Mouse (Mus musculus) liver, embryonic 12.5 days (tissue): ENCODE results near the gene Casp2. TPM values are rescaled to one million over a fixed set of nuclear protein-coding genes. Genes with fewer than 3 reads are reported as not detected.

Source experiments
- ATAC-seq: fragments of 200-750 bp; cut with Nextera tagmentation; 2 replicates; pipeline ENCODE4 v1.8.0; 2017; ENCODE audit warnings: moderate number of reproducible peaks, mild to moderate bottlenecking, moderate library complexity
- H3K27ac ChIP-seq: fragments of 300-500 bp; sonication (generic); 2 replicates; pipeline ENCODE4 v1.5.1; 2016; ENCODE audit warnings: mild to moderate bottlenecking
- H3K27me3 ChIP-seq: fragments of 300-500 bp; sonication (generic); replicated peaks from 2 replicates; pipeline ENCODE4 v1.6.1; 2016; ENCODE audit warnings: mild to moderate bottlenecking, moderate library complexity
- H3K36me3 ChIP-seq: fragments of 300-500 bp; sonication (generic); 2 replicates; pipeline ENCODE4 v1.6.1; 2016; ENCODE audit warnings: mild to moderate bottlenecking, moderate library complexity
- H3K4me1 ChIP-seq: fragments of 300-500 bp; sonication (generic); 2 replicates; pipeline ENCODE4 v1.6.1; 2016
- H3K4me2 ChIP-seq: fragments of 300-500 bp; sonication (generic); 2 replicates; pipeline ENCODE4 v1.6.1; 2016; ENCODE audit warnings: mild to moderate bottlenecking, moderate library complexity
- H3K4me3 ChIP-seq: fragments of 300-500 bp; sonication (generic); 2 replicates; pipeline ENCODE4 v1.5.1; 2016; ENCODE audit warnings: mild to moderate bottlenecking, moderate library complexity
- H3K9ac ChIP-seq: fragments of 300-500 bp; sonication (generic); 2 replicates; pipeline ENCODE4 v1.6.1; 2016; ENCODE audit warnings: mild to moderate bottlenecking, moderate library complexity
- H3K9me3 ChIP-seq: fragments of 300-500 bp; sonication (generic); replicated peaks from 2 replicates; pipeline ENCODE4 v1.6.1; 2016; ENCODE audit warnings: mild to moderate bottlenecking, moderate library complexity
- WGBS: fragments of 180-500 bp; shearing (Covaris S2); methylation state at CpG from one replicate; pipeline ENCODE4 v1.1.7; 2016; ENCODE audit not compliant: insufficient replicate concordance; 5-methylcytosine and 5-hydroxymethylcytosine counted together
- polyA plus RNA-seq: library from polyadenylated mRNA; unstranded; fragments of >200 nt; fragmentation: Nextera tagmentation; extraction: Ambion mirVana; gene quantifications from 2 replicates; pipeline ENCODE4 v1.2.1, GENCODE M21; 2016

The Casp2 gene
- polyA plus RNA-seq = 34.4 and 36.0 TPM in 2 replicates

DNA sequence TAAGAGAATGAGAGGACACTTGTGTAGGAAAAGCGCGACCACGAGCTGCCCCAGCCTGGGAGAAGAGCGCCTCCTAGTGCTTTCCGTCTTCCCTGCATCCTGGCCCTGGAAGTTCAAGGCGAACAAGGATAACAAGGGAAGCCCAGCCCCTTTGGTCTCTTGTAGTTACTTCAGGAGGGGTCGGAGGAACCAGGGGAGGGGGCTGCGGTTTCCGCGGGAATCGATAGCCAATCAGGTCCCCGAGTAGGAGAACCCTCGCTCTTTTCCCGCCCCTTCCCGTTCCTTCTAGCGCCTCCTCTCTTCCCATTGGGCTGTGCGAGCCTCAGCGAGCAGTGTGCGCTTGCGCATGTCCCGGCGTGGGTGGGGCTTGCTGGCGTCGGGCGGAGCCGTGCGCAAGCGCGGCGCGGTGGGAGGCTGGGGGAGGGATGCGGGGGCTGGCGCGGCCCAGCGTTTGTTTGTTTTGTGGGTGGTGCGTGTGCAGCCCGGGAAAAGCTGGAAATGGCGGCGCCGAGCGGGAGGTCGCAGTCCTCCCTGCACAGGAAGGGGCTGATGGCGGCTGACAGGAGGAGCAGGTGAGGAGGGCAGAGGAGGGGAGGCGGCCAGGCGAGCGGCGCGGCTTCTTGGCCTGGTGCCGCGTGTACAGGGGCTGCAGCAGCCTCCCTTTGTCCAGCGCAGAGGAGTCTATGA lies at the start of gene Casp2:
Gene Casp2, plus strand, starts transcription at position 360 of the 687 bp plus-strand sequence.
- Histone ChIP-seq H3K9ac (peak within 1 kb of the TSS; percentile 93), H3K4me1 (peaks cover 35% of the 10 kb centered on the region), H3K36me3 (peaks cover 27% of the 10 kb centered on the region), H3K27me3 (peaks cover 13% of the 10 kb centered on the region; the same call in 1 of the 2 replicates), H3K4me3 (peak within 1 kb of the TSS; percentile 82), H3K27ac (peak within 1 kb of the TSS; percentile 90), H3K9me3 (no peaks in the 10 kb centered on the region), H3K4me2 (peak within 1 kb of the TSS; percentile 89)
- ATAC-seq = peak; percentile 98
- under 1% methylated on average over 49 of the region's 51 CpGs for WGBS

DNA sequence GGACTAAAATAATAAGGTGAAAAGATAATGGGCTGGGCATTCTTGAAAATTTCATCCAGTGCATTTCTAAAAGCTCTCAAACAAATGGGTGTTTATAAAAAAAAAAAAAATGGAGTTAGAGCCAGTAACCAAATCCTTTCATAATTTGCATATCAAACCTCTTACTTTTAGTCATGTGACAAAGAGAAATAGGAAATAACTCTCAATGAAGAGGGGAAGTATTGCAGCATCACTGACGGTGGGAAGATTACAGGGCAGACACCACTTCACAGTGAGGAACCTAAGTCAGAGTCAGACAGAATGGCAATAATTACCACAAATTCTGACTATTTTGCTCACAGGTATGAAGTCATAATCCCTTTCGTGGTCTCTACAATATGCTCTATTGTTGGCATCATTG lies 49.8 kb upstream of the Casp2 start, which contains the start of gene Tas2r144:
Gene Tas2r144, plus strand, starts transcription at position 301 of the 400 bp plus-strand sequence.
- Histone ChIP-seq H3K4me2 (no peak within 1 kb of the TSS), H3K9me3 (no peaks in the 10 kb centered on the region), H3K4me3 (no peak within 1 kb of the TSS), H3K9ac (no peak within 1 kb of the TSS), H3K36me3 (no peaks in the 10 kb centered on the region), H3K27me3 (no peaks in the 10 kb centered on the region), H3K27ac (no peak within 1 kb of the TSS), H3K4me1 (no peaks in the 10 kb centered on the region)
- no peak for ATAC-seq
- 50% methylated on average over 2 of the region's 2 CpGs for WGBS

DNA sequence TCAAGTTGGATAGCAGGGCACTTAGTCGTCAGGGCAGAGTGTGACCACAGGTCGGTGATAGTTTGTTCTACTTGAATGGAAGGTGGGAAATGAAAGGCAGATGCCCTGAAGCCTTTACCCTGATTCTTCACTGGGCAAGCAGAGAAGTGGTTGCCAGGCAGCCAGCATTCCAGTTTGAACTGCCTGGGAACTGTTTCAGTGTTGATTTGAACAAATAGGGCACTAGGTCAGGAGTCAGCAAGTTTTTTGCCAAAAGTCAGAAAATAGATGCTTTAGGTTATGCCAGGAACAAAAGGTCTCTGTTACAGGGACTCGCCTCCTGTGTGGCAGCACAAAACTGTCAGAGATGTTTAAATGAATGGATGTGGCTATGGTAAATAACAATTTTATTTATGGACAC lies 42.5 kb upstream of the Casp2 start:
- Histone ChIP-seq H3K36me3 (no peaks in the 10 kb centered on the region), H3K4me2 (no peak overlapping the region), H3K9me3 (no peaks in the 10 kb centered on the region), H3K9ac (no peak overlapping the region), H3K4me3 (no peak overlapping the region), H3K27me3 (peaks cover 10% of the 10 kb centered on the region; the same call in 1 of the 2 replicates), H3K4me1 (no peaks in the 10 kb centered on the region), H3K27ac (no peak overlapping the region)
- no peak for ATAC-seq
- WGBS = 62% methylated on average over 3 of the region's 3 CpGs

DNA sequence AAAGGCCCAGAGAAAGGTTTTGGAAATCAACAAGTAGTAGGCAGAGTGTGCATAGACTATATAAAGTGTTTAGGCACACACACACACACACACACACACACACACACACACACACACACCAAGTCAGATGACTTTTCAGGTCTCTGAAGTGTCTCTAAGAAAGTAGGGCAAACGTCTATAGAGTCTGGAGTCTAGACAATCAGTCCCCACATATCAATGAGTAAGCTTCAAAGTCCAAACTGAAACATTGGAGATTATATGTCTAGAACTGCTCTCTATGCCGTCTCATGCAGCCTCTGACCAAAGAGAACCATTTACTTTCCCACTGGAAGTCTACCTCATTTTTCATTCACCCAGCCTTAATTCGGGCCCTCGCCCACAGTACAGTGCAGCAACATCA lies 39.7 kb upstream of the Casp2 start:
- H3K4me2 ChIP-seq = no peak overlapping the region
- H3K36me3 ChIP-seq = no peaks in the 10 kb centered on the region
- no peak overlapping the region for H3K9ac ChIP-seq
- 59% methylated on average over 4 of the region's 4 CpGs for WGBS
- ATAC-seq = no peak
- peaks cover 10% of the 10 kb centered on the region; the same call in 1 of the 2 replicates for H3K27me3 ChIP-seq
- no peak overlapping the region for H3K27ac ChIP-seq
- H3K9me3 ChIP-seq = no peaks in the 10 kb centered on the region
- no peak overlapping the region for H3K4me3 ChIP-seq
- no peaks in the 10 kb centered on the region for H3K4me1 ChIP-seq

DNA sequence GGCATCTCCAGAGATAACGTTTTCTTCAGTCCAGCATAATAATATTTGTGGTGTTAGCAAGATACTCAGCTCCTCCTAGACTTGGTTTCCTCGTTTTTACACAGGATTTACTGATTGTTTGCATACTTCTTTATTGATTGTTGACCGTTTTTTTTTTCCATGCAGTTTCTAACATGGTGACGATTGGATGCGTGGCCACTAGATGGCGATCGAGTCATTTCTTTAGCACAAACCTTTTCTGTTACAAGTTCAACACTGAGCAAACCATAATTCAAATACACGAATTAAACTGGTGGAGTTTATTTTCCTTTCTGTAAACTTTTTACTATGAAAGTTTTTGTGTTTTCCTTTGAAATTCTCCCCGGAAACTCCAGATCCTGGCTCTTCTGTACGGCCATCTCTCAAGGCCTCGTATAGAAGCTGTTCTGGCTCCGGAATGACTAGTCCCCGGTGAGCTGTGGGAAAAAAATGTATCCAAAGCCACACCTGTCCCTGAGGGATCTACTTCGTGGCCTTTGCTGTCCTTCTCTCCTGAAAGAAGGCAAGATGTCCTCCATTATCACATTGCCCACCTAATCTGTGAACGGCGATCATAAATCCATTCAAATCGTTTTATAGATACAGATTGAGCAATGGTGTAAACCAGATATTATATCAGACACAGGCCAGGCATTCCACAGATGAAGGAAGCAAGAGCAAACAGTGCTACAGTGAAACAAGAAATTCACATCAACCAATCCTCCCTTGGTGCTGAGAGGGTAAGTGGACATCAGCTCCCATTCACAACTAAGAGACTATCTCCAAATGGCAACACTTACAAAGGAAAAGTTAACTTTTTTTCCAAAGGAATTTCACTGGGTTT lies 37.3 kb upstream of the Casp2 start:
- Histone ChIP-seq H3K4me3 (no peak overlapping the region), H3K27ac (no peak overlapping the region), H3K9ac (no peak overlapping the region), H3K9me3 (no peaks in the 10 kb centered on the region), H3K36me3 (no peaks in the 10 kb centered on the region), H3K4me1 (no peaks in the 10 kb centered on the region), H3K4me2 (no peak overlapping the region), H3K27me3 (peaks cover 10% of the 10 kb centered on the region; the same call in 1 of the 2 replicates)
- WGBS = 29% methylated on average over 17 of the region's 17 CpGs
- ATAC-seq = no peak

DNA sequence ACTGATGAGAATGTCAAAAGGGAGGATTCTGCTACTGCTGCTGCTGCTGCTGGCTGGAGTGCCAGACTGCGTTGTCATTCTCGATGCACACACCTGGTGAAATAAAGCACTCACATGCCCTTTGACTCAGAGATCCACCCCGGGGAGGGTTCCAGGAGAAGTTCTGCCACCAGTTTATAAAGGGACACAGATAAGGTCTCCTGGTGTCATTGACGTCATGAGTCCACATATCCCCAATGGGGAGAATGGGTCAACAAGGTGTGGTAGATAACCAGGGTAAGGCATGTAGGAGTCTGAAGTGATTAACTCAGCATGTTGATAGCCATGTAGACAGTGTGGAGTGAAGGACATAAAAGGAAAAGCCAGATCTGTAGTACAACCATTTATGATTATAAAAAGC lies 35.2 kb upstream of the Casp2 start:
- H3K27ac ChIP-seq = no peak overlapping the region
- H3K27me3 ChIP-seq = peaks cover 10% of the 10 kb centered on the region; the same call in 1 of the 2 replicates
- no peak for ATAC-seq

DNA sequence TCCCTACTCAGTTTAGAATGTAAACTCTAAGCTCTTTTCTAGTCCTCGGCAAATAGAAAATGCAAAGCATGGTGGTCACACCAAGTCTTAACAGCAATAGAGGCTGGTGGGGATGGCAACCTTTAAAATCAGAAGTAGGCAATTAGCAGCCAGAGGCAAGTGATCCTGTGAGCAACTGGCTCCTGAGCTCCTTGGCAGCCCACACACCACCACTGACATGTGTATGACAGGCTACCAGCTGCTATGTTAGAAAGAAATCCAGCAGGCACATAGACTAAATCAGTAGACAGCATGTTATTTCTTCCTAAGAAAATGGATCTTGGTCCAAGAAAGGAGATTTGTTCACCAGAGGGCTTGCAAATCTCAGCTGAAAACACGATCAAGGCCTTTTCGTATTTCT lies 33.6 kb upstream of the Casp2 start:
- ATAC-seq = no peak

More for the DNA sequence above, 35.2 kb upstream of the Casp2 start:
- no peak overlapping the region for H3K4me2 ChIP-seq
- H3K4me1 ChIP-seq = no peaks in the 10 kb centered on the region
- no peaks in the 10 kb centered on the region for H3K9me3 ChIP-seq
- H3K4me3 ChIP-seq = no peak overlapping the region
- no peak overlapping the region for H3K9ac ChIP-seq
- WGBS = 62% methylated on average over 4 of the region's 4 CpGs
- no peaks in the 10 kb centered on the region for H3K36me3 ChIP-seq

DNA sequence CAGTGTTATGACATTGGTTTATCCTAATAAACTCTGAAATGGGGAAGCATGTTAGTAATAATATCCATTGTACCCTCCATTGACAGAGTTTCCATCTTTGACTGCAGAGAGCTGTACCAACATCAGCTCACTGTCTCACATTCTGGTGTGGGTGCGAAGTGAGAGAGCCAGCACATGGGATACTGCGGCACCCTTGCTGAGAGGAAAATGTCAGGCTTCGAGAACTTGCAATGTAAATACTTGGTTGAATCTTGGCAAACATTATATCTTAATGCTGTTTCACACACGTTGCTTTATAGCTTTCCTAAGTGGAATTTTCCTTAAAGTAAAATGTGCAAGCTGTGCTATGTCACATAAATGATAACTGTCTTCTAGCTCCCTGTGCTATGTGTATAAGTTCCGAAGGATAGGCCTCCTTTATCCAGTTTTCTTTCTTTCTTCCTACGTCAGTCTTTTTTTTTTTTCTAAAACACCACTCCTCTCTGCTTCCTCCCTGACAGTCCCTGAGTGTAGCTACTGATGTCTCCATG lies 27.4 kb upstream of the Casp2 start:
- Histone ChIP-seq H3K4me3 (no peak overlapping the region), H3K27me3 (no peaks in the 10 kb centered on the region), H3K27ac (no peak overlapping the region), H3K9me3 (no peaks in the 10 kb centered on the region), H3K4me2 (no peak overlapping the region), H3K36me3 (no peaks in the 10 kb centered on the region), H3K9ac (no peak overlapping the region), H3K4me1 (no peaks in the 10 kb centered on the region)
- WGBS = 61% methylated on average over 6 of the region's 6 CpGs
- ATAC-seq = no peak

More for the DNA sequence above, 33.6 kb upstream of the Casp2 start:
- Histone ChIP-seq H3K27ac (no peak overlapping the region), H3K4me1 (no peaks in the 10 kb centered on the region), H3K36me3 (no peaks in the 10 kb centered on the region), H3K4me2 (no peak overlapping the region), H3K27me3 (no peaks in the 10 kb centered on the region), H3K9me3 (no peaks in the 10 kb centered on the region), H3K9ac (no peak overlapping the region), H3K4me3 (no peak overlapping the region)
- WGBS = 72% methylated on average over 3 of the region's 3 CpGs

DNA sequence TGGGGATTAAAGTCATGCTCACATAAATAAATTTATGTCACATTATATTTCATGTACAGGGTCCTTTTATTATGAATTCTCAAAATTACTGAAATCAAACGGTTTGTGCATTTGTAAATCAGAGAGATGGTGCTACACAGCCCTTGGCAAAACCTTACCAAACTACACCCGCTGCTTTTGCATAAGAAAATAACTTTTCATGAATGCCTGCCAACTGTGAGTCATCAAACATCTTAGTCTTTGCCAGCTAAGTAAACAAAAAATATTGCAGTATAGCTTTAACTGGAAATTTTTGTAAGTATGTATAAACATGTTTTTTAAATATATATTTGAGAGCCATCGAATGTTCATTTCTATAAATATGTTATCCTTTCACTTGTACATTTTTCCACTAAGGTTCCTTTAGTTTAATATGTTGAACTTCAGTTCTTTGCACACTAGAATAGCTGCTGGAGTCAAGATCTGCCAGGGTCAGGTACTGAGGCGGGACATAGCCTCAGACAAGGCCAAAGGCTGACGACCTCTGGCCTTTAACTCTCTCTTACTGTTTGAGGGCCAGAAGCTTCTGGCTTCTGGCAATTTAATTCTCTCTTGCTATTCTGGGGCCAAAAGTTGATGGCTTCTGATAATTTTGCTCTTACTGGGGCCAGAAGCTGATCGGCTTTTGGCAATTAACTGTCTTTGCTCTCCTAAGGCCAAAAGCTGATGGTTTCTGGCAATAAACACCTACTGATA lies 23.3 kb upstream of the Casp2 start:
- Histone ChIP-seq H3K36me3 (no peaks in the 10 kb centered on the region), H3K4me2 (no peak overlapping the region), H3K27ac (no peak overlapping the region), H3K4me3 (no peak overlapping the region), H3K9me3 (no peaks in the 10 kb centered on the region), H3K27me3 (no peaks in the 10 kb centered on the region), H3K9ac (no peak overlapping the region), H3K4me1 (peaks cover 11% of the 10 kb centered on the region)
- no peak for ATAC-seq
- WGBS = 68% methylated on average over 6 of the region's 6 CpGs

DNA sequence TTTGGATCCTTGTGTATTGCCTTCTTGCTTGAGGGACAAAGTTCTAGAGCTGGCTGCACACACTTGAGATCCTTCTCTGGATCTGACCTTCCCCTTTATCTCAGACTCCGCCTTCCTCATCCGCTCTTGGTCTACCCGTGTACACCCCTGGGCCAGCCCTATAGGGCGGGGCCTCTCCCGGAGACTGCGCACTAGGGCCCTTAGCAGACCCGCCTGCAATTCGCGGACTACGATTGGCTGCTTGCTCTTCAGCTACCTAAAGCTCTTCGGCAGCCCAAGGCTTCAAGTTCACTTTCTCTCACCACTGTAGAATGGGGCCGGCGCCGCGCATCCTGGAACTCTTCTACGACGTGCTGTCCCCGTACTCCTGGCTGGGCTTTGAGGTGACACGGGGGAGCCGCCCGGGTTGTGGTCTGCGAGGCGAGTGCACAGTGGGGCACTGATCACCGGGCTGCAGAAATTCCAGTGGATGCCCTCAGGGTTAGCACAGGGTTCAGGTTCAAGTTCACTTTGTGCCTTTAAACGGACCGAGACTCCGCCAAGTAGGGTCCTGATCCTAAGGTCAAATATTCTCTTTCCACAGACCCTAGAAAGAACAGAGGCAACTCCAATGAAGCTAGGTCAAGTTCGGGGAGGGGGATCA lies 19.0 kb upstream of the Casp2 start, which contains the start of gene Gstk1:
Gene Gstk1, plus strand, starts transcription at position 225 of the 643 bp plus-strand sequence.
- H3K36me3 ChIP-seq = no peaks in the 10 kb centered on the region
- no peaks in the 10 kb centered on the region for H3K9me3 ChIP-seq
- WGBS = 2% methylated on average over 28 of the region's 28 CpGs
- no peaks in the 10 kb centered on the region for H3K27me3 ChIP-seq
- H3K9ac ChIP-seq = peak within 1 kb of the TSS; percentile 63
- peaks cover 21% of the 10 kb centered on the region for H3K4me1 ChIP-seq
- peak within 1 kb of the TSS; percentile 93 for H3K4me2 ChIP-seq
- peak; percentile 100 for ATAC-seq
- H3K4me3 ChIP-seq = peak within 1 kb of the TSS; percentile 61
- no peak within 1 kb of the TSS for H3K27ac ChIP-seq

DNA sequence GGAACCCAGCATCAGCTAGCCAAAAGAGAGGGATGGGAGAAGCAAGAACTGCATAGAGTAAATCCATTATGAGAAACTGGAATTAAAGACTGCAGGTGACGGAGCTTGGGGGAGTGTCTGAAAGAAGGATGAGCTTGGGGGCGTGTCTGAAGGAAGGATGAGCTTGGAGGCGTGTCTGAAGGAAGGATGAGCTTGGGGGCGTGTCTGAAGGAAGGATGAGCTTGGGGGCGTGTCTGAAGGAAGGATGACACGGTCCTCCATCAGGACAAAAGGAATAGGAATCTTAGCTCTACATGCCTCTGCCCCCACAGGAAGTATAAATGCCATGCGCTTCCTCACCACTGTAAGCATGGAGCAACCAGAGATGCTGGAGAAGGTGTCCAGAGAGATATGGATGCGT lies 17.6 kb upstream of the Casp2 start:
- H3K4me1 ChIP-seq = peaks cover 21% of the 10 kb centered on the region
- H3K27ac ChIP-seq = no peak overlapping the region
- WGBS = 16% methylated on average over 8 of the region's 8 CpGs
- no peak overlapping the region for H3K9ac ChIP-seq
- ATAC-seq = 0 out of 2 replicates have a peak, but pooled peaks have one; percentile 20
- no peaks in the 10 kb centered on the region for H3K27me3 ChIP-seq
- no peaks in the 10 kb centered on the region for H3K9me3 ChIP-seq
- H3K36me3 ChIP-seq = no peaks in the 10 kb centered on the region
- H3K4me3 ChIP-seq = no peak overlapping the region
- H3K4me2 ChIP-seq = peak overlapping the region; percentile 93
